Mouse (Mus musculus) forebrain, embryonic 13.5 days (tissue): Measurements from ENCODE around the gene Ercc6l. TPM values are rescaled to one million over a fixed set of nuclear protein-coding genes. Genes with fewer than 3 reads are reported as not detected.
"Not testable (repeated sequence)": the region's sequence is repeated elsewhere in the genome, so short reads cannot be mapped to it uniquely, and the experiment has no call there.

ENCODE experiments used
- ATAC-seq: fragments of 200-750 bp; cut with Nextera tagmentation; 2 replicates; pipeline ENCODE4 v1.8.0; 2017
- H3K27ac ChIP-seq: fragments of 300-500 bp; sonication (generic); 2 replicates; pipeline ENCODE4 v1.5.1; 2015; ENCODE audit warnings: inconsistent platforms, mild to moderate bottlenecking, moderate library complexity
- H3K27me3 ChIP-seq: fragments of 300-500 bp; sonication (generic); 2 replicates; pipeline ENCODE4 v1.6.1; 2015; ENCODE audit warnings: mild to moderate bottlenecking, inconsistent platforms
- H3K36me3 ChIP-seq: fragments of 300-500 bp; sonication (generic); 2 replicates; pipeline ENCODE4 v1.6.1; 2015; ENCODE audit warnings: mild to moderate bottlenecking, inconsistent platforms; ENCODE audit not compliant: poor library complexity, severe bottlenecking
- H3K4me1 ChIP-seq: fragments of 300-500 bp; sonication (generic); 2 replicates; pipeline ENCODE4 v1.6.1; 2015; ENCODE audit warnings: inconsistent platforms
- H3K4me2 ChIP-seq: fragments of 300-500 bp; sonication (generic); 2 replicates; pipeline ENCODE4 v1.6.1; 2015; ENCODE audit warnings: inconsistent platforms, mild to moderate bottlenecking, moderate library complexity
- H3K4me3 ChIP-seq: fragments of 300-500 bp; sonication (generic); 2 replicates; pipeline ENCODE4 v1.5.1; 2015; ENCODE audit warnings: mild to moderate bottlenecking, inconsistent platforms
- H3K9ac ChIP-seq: fragments of 300-500 bp; sonication (generic); 2 replicates; pipeline ENCODE4 v1.6.1; 2015; ENCODE audit warnings: mild to moderate bottlenecking, inconsistent platforms
- H3K9me3 ChIP-seq: fragments of 300-500 bp; sonication (generic); replicated peaks from 2 replicates; pipeline ENCODE4 v1.6.1; 2016; ENCODE audit warnings: inconsistent platforms
- WGBS: fragments of 180-500 bp; shearing (Covaris S2); methylation state at CpG from one replicate; pipeline ENCODE4 v1.1.7; 2015; 5-methylcytosine and 5-hydroxymethylcytosine counted together
- polyA plus RNA-seq: library from polyadenylated mRNA; unstranded; fragments of >200 nt; fragmentation: Nextera tagmentation; extraction: Ambion mirVana; gene quantifications from 2 replicates; pipeline ENCODE4 v1.2.1, GENCODE M21; 2015

Ercc6l gene
- polyA plus RNA-seq, 1 experiment from 2014 or later = 9.8 TPM

DNA sequence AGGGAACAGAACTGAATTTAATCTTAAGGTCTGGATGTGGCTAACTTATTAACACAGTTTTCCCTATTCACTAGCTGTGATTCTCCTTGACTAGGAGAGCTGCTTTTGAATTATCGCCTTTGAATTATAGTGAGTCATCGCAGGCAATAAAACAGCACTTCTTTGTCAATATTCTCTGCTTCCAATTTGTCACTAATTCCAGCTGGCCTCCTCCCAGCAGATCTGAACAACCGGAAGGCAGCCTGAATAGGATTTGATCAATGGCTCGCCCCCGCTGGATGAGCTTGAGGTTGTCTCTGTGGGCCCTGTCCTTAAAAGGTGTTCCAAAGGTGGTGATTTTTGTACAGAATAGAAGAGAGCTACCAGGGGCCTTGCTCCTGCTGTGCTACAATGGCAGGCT, 9.6 kb upstream of the Ercc6l start:
- WGBS = 34% methylated on average over 5 of the region's 5 CpGs
- Histone ChIP-seq H3K36me3 (no peaks in the 10 kb centered on the region), H3K9me3 (no peaks in the 10 kb centered on the region), H3K27me3 (no peaks in the 10 kb centered on the region), H3K4me1 (peaks cover 9% of the 10 kb centered on the region; the same call in 1 of the 2 replicates), H3K27ac (peak overlapping the region; percentile 35), H3K4me2 (no peak overlapping the region), H3K4me3 (no peak overlapping the region), H3K9ac (peak overlapping the region; percentile 16; the same call in 1 of the 2 replicates)
- no peak for ATAC-seq

GRCm38 (mm10) chrX:102163529-102163928, 6.6 kb upstream of the Ercc6l start:
- no peak overlapping the region for H3K4me3 ChIP-seq
- ATAC-seq = no peak
- peaks cover 9% of the 10 kb centered on the region; the same call in 1 of the 2 replicates for H3K4me1 ChIP-seq
- H3K9ac ChIP-seq = no peak overlapping the region
- 79% methylated on average over 4 of the region's 4 CpGs for WGBS
- H3K36me3 ChIP-seq = no peaks in the 10 kb centered on the region
- H3K9me3 ChIP-seq = no peaks in the 10 kb centered on the region
- no peaks in the 10 kb centered on the region for H3K27me3 ChIP-seq
- H3K27ac ChIP-seq = no peak overlapping the region
- no peak overlapping the region for H3K4me2 ChIP-seq

DNA sequence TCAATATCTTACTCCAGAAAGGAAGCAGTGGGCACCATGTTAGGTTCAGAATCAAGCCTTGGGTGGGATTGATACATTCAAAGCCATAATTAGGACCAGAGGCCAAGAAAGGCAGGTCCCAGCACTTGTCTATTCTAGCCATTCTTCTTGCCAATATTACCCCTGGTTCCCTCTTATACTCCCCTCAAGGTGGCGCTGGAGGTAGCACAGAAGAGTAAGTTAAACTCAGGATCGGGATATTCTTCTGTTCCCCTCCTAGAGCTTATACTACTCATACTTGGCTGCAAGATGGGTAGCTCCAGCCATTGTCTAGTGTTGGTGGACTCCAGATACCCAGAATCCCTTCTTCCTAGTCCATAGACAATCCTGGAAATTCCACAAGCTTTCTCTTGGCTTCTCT, 6.2 kb upstream of the Ercc6l start:
- no peaks in the 10 kb centered on the region for H3K27me3 ChIP-seq
- no peak overlapping the region for H3K9ac ChIP-seq
- WGBS = 41% methylated on average over 2 of the region's 2 CpGs
- no peak overlapping the region for H3K4me3 ChIP-seq
- H3K27ac ChIP-seq = no peak overlapping the region
- no peaks in the 10 kb centered on the region for H3K36me3 ChIP-seq
- ATAC-seq = no peak
- H3K4me2 ChIP-seq = no peak overlapping the region
- H3K4me1 ChIP-seq = peaks cover 9% of the 10 kb centered on the region; the same call in 1 of the 2 replicates
- H3K9me3 ChIP-seq = no peaks in the 10 kb centered on the region

GRCm38 (mm10) chrX:102160528-102160927, 3.6 kb upstream of the Ercc6l start:
- no peaks in the 10 kb centered on the region for H3K36me3 ChIP-seq
- 67% methylated on average over 2 of the region's 2 CpGs for WGBS
- H3K4me1 ChIP-seq = no peaks in the 10 kb centered on the region

GRCm38 (mm10) chrX:102159778-102160177, 2.9 kb upstream of the Ercc6l start:
- H3K36me3 ChIP-seq = no peaks in the 10 kb centered on the region
- H3K4me1 ChIP-seq = no peaks in the 10 kb centered on the region
- H3K4me3 ChIP-seq = no peak overlapping the region
- ATAC-seq = no peak
- WGBS = 57% methylated on average over 2 of the region's 2 CpGs
- H3K27me3 ChIP-seq = no peaks in the 10 kb centered on the region
- no peak overlapping the region for H3K9ac ChIP-seq
- no peak overlapping the region for H3K27ac ChIP-seq
- H3K9me3 ChIP-seq = no peaks in the 10 kb centered on the region
- H3K4me2 ChIP-seq = no peak overlapping the region

More at GRCm38 (mm10) chrX:102160528-102160927, 3.6 kb upstream of the Ercc6l start:
- no peak overlapping the region for H3K4me2 ChIP-seq
- no peak for ATAC-seq
- H3K9me3 ChIP-seq = no peaks in the 10 kb centered on the region
- H3K27ac ChIP-seq = no peak overlapping the region
- no peak overlapping the region for H3K9ac ChIP-seq
- no peaks in the 10 kb centered on the region for H3K27me3 ChIP-seq
- no peak overlapping the region for H3K4me3 ChIP-seq

- ATAC-seq = peak; percentile 33
Observed at GRCm38 (mm10) chrX:102157423-102157791, 516 bp upstream of the Ercc6l start.

GRCm38 (mm10) chrX:102141157-102141556, 15.7 kb downstream of the Ercc6l start:
- ATAC-seq = no peak
- no peak overlapping the region for H3K4me3 ChIP-seq
- no peaks in the 10 kb centered on the region for H3K4me1 ChIP-seq
- 96% methylated on average over 1 of the region's 1 CpGs for WGBS
- H3K27me3 ChIP-seq = no peaks in the 10 kb centered on the region
- no peaks in the 10 kb centered on the region for H3K9me3 ChIP-seq
- H3K4me2 ChIP-seq = no peak overlapping the region
- H3K27ac ChIP-seq = no peak overlapping the region
- H3K36me3 ChIP-seq = peaks cover 26% of the 10 kb centered on the region; the same call in 1 of the 2 replicates
- no peak overlapping the region for H3K9ac ChIP-seq

More at GRCm38 (mm10) chrX:102157423-102157791, 516 bp upstream of the Ercc6l start:
- 45% methylated on average over 5 of the region's 5 CpGs for whole genome bisulfite sequencing
- 0 out of 2 replicates have a peak overlapping the region, but pooled peaks have one; percentile 37 for H3K9ac ChIP-seq
- H3K4me1 ChIP-seq = no peaks in the 10 kb centered on the region
- no peaks in the 10 kb centered on the region for H3K27me3 ChIP-seq
- no peaks in the 10 kb centered on the region for H3K9me3 ChIP-seq
- H3K27ac ChIP-seq = peak overlapping the region; percentile 61; the same call in 1 of the 2 replicates
- no peaks in the 10 kb centered on the region for H3K36me3 ChIP-seq
- H3K4me2 ChIP-seq = peak overlapping the region; percentile 52
- peak overlapping the region; percentile 47 for H3K4me3 ChIP-seq

- Histone ChIP-seq H3K4me3 (no peak overlapping the region), H3K9me3 (no peaks in the 10 kb centered on the region), H3K27me3 (no peaks in the 10 kb centered on the region), H3K4me1 (peaks cover 9% of the 10 kb centered on the region; the same call in 1 of the 2 replicates), H3K27ac (no peak overlapping the region), H3K36me3 (peaks cover 23% of the 10 kb centered on the region), H3K9ac (no peak overlapping the region), H3K4me2 (no peak overlapping the region)
- 89% methylated on average over 2 of the region's 2 CpGs for WGBS
- ATAC-seq = no peak
Observed at GRCm38 (mm10) chrX:102121321-102121720, 35.6 kb downstream of the Ercc6l start.

- WGBS = 20% methylated on average over 30 of the region's 30 CpGs
- H3K27ac ChIP-seq = peak within 1 kb of the TSS; percentile 72
Observed at GRCm38 (mm10) chrX:102119042-102119864, 37.6 kb downstream of the Ercc6l start, which contains the start of gene Pin4. TSS of gene Pin4 (plus strand) at chrX:102119447.

DNA sequence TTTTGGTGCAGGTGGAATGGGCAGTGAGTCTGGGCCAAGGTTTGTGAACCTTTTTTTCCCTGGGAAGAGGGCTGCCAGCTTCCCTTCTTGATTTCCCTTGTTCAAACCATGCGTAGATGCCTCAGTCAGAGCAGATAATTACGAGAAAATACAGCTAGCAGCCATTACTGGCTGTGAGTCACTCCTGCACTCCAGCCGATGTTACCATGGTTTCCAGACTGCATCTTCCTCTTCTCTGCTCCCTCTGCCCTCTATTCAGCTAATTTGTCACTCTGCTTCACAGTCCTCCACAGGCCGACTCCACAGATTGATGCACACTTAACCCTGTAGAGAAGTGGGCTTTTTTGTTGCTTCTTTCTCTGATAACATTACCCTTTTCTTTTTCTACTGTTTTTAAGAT, 41.2 kb downstream of the Ercc6l start:
- WGBS = 31% methylated on average over 4 of the region's 4 CpGs
- ATAC-seq = peak; percentile 25; the same call in 1 of the 2 replicates
- no peak overlapping the region for H3K4me3 ChIP-seq

More at GRCm38 (mm10) chrX:102119042-102119864, 37.6 kb downstream of the Ercc6l start, which contains the start of gene Pin4:
- no peaks in the 10 kb centered on the region for H3K27me3 ChIP-seq
- peak; percentile 99 for ATAC-seq
- H3K9me3 ChIP-seq = no peaks in the 10 kb centered on the region
- H3K4me3 ChIP-seq = peak within 1 kb of the TSS; percentile 64
- H3K9ac ChIP-seq = peak within 1 kb of the TSS; percentile 70
- H3K36me3 ChIP-seq = peaks cover 9% of the 10 kb centered on the region
- peak within 1 kb of the TSS; percentile 68 for H3K4me2 ChIP-seq
- H3K4me1 ChIP-seq = peaks cover 9% of the 10 kb centered on the region; the same call in 1 of the 2 replicates

GRCm38 (mm10) chrX:102109349-102109748, 47.5 kb downstream of the Ercc6l start:
- H3K27me3 ChIP-seq, H3K4me2 ChIP-seq, H3K4me1 ChIP-seq, H3K4me3 ChIP-seq, H3K9ac ChIP-seq, ATAC-seq, H3K9me3 ChIP-seq, H3K27ac ChIP-seq, H3K36me3 ChIP-seq: not testable (repeated sequence)
- 85% methylated on average over 5 of the region's 5 CpGs for WGBS

More for the DNA sequence above, 41.2 kb downstream of the Ercc6l start:
- Histone ChIP-seq H3K27ac (peak overlapping the region; percentile 69), H3K9me3 (no peaks in the 10 kb centered on the region), H3K9ac (no peak overlapping the region), H3K27me3 (no peaks in the 10 kb centered on the region; the same call in 1 of the 2 replicates), H3K4me1 (peaks cover 9% of the 10 kb centered on the region; the same call in 1 of the 2 replicates), H3K4me2 (no peak overlapping the region), H3K36me3 (no peaks in the 10 kb centered on the region)

DNA sequence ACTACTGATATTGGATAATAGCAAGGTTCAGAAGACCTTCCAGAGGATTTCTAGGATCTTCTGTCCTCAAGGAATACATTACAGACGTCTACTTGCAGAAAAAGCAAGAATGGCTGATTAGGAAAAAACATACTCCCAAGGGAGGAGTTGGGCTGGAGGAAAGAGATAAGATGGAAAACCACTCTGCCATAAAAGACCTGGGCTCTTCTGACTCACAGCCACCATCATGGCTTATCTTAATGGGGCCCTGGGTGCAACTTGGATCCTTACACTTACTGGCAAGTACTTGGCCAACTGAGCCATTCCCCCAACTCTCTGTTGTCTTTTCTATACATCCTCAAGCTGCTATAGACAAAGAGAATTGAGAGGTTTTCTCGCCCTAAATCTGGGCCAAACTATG, 53.1 kb downstream of the Ercc6l start:
- not testable (repeated sequence) for H3K36me3 ChIP-seq, H3K4me2 ChIP-seq, ATAC-seq, H3K27me3 ChIP-seq, H3K4me3 ChIP-seq, H3K9me3 ChIP-seq, H3K9ac ChIP-seq, H3K27ac ChIP-seq, H3K4me1 ChIP-seq
- WGBS = 64% methylated on average over 2 of the region's 2 CpGs
